Mouse (Mus musculus): Measurements from ENCODE around the gene Gltp. TPM values are rescaled to one million over a fixed set of nuclear protein-coding genes. Genes with fewer than 3 reads are reported as not detected.

Gene Gltp
- polyA plus RNA-seq, 1 experiment from 2014 or later = 87.4 TPM

DNA sequence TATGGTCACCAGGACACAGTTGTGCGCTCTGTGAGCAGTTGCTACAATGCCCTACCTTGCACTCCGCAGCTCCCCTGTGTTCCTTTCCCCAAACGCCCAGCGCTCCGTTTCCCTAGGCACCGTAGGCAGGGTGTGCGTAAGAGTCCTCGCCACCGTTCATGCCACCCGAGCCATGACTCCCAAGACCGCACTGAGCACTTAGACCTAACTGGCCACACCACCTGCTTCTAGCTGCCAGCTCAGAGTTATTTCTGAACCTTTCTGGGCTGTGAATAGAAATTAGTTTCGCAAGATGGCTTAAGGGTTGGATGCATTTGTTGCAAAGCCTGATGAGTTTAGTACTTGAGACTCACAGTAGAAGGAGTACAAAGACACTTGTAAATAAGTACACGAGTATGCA lies 32.1 kb upstream of the Gltp start:
- Histone ChIP-seq H3K9ac (replicated peaks; ENCODE audit: low read depth, low read length) (no peak overlapping the region), H3K4me3 (ENCODE audit: low read depth, low read length) (no peak overlapping the region), H3K4me2 (replicated peaks; ENCODE audit: low read depth, low read length) (no peak overlapping the region), H3K27ac (ENCODE audit: low read length) (no peak overlapping the region), H3K27me3 (ENCODE audit: control insufficient read depth, insufficient read depth, low read length) (no peaks in the 10 kb centered on the region), H3K36me3 (ENCODE audit: control insufficient read depth, insufficient read depth, low read length) (peaks cover 32% of the 10 kb centered on the region), H3K4me1 (ENCODE audit: control insufficient read depth, insufficient read depth, low read length) (no peaks in the 10 kb centered on the region), H3K9me3 (ENCODE audit: control insufficient read depth, low read depth, low read length) (no peaks in the 10 kb centered on the region)
- WGBS = 91% methylated on average over 13 of the region's 13 CpGs
- no peak for ATAC-seq (ENCODE audit: insufficient number of reproducible peaks, insufficient read depth, low FRiP score, low read depth)

DNA sequence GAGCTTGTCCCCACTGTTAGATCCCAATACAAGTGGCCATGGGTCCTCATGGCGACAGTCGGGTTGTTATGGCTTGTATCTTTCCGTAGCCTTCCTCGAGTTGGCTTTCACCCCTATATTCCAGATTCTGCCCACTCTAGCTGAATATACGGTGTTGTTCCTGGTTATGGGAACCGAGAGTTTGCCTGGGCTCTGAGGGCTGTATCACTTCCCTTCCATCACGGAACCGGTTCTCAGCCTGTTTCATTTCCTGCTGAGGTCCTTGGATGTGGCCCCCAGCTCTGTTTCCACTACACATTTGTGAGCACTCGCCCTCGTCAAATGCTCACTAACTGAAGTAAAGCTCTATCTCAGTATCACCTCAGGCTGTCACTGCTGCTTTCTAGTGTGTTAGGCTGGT lies 31.2 kb upstream of the Gltp start:
- Histone ChIP-seq H3K27ac (ENCODE audit: low read length) (no peak overlapping the region), H3K9ac (replicated peaks; ENCODE audit: low read depth, low read length) (no peak overlapping the region), H3K4me2 (replicated peaks; ENCODE audit: low read depth, low read length) (no peak overlapping the region), H3K4me1 (ENCODE audit: control insufficient read depth, insufficient read depth, low read length) (no peaks in the 10 kb centered on the region), H3K36me3 (ENCODE audit: control insufficient read depth, insufficient read depth, low read length) (peaks cover 35% of the 10 kb centered on the region), H3K4me3 (ENCODE audit: low read depth, low read length) (no peak overlapping the region), H3K9me3 (ENCODE audit: control insufficient read depth, low read depth, low read length) (no peaks in the 10 kb centered on the region), H3K27me3 (ENCODE audit: control insufficient read depth, insufficient read depth, low read length) (no peaks in the 10 kb centered on the region)
- WGBS = 95% methylated on average over 10 of the region's 10 CpGs
- no peak for ATAC-seq (ENCODE audit: insufficient number of reproducible peaks, insufficient read depth, low FRiP score, low read depth)

DNA sequence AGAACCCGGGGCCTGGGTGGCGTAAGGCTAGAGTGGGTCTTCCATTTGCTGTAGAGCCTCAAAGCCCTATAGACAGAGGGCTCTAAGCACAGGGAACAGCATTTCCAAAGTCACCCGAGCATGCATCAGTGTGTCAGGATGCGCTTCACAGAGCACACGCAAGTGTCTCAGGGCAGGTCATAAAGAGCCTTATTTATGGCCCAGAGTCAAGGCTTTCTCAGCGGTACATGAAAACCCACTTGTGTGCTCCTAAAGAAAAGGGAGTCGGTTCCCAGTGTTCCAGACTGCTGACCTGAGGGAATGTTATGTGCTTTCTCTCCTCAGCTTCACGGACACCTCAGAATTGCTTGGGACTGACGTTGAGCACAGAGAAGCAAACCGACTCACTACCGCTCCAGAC lies 30.0 kb upstream of the Gltp start:
- no peaks in the 10 kb centered on the region for H3K9me3 ChIP-seq (ENCODE audit: control insufficient read depth, low read depth, low read length)
- H3K36me3 ChIP-seq (ENCODE audit: control insufficient read depth, insufficient read depth, low read length) = peaks cover 40% of the 10 kb centered on the region
- no peak for ATAC-seq (ENCODE audit: insufficient number of reproducible peaks, insufficient read depth, low FRiP score, low read depth)
- no peak overlapping the region for H3K27ac ChIP-seq (ENCODE audit: low read length)
- 92% methylated on average over 11 of the region's 11 CpGs for WGBS
- no peaks in the 10 kb centered on the region for H3K27me3 ChIP-seq (ENCODE audit: control insufficient read depth, insufficient read depth, low read length)
- no peak overlapping the region for H3K4me2 ChIP-seq (replicated peaks; ENCODE audit: low read depth, low read length)
- H3K9ac ChIP-seq (replicated peaks; ENCODE audit: low read depth, low read length) = no peak overlapping the region
- H3K4me3 ChIP-seq (ENCODE audit: low read depth, low read length) = no peak overlapping the region
- H3K4me1 ChIP-seq (ENCODE audit: control insufficient read depth, insufficient read depth, low read length) = no peaks in the 10 kb centered on the region

DNA sequence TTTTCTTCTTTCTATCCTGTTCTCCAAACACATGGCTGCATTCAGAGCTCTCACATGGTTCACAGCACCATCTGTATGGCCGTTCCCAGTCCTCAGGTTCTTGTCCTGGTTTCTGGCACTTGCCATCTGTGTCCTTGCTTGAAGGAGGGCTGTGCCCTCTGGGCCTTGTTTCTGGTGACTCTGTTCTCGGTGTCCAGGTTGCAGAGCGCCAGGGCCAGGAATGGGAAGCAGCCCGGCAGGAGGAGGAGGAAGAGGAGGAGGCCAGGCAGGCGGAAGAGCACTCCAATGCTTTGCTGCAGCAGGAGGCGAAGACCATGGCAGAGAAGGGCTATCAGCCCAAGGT lies 29.1 kb upstream of the Gltp start:
- Histone ChIP-seq H3K9me3 (ENCODE audit: control insufficient read depth, low read depth, low read length) (no peaks in the 10 kb centered on the region), H3K4me3 (ENCODE audit: low read depth, low read length) (no peak overlapping the region), H3K4me1 (ENCODE audit: control insufficient read depth, insufficient read depth, low read length) (no peaks in the 10 kb centered on the region), H3K27ac (ENCODE audit: low read length) (no peak overlapping the region), H3K36me3 (ENCODE audit: control insufficient read depth, insufficient read depth, low read length) (peaks cover 49% of the 10 kb centered on the region), H3K9ac (replicated peaks; ENCODE audit: low read depth, low read length) (no peak overlapping the region), H3K4me2 (replicated peaks; ENCODE audit: low read depth, low read length) (no peak overlapping the region), H3K27me3 (ENCODE audit: control insufficient read depth, insufficient read depth, low read length) (no peaks in the 10 kb centered on the region)
- WGBS = 90% methylated on average over 6 of the region's 6 CpGs
- no peak for ATAC-seq (ENCODE audit: insufficient number of reproducible peaks, insufficient read depth, low FRiP score, low read depth)

DNA sequence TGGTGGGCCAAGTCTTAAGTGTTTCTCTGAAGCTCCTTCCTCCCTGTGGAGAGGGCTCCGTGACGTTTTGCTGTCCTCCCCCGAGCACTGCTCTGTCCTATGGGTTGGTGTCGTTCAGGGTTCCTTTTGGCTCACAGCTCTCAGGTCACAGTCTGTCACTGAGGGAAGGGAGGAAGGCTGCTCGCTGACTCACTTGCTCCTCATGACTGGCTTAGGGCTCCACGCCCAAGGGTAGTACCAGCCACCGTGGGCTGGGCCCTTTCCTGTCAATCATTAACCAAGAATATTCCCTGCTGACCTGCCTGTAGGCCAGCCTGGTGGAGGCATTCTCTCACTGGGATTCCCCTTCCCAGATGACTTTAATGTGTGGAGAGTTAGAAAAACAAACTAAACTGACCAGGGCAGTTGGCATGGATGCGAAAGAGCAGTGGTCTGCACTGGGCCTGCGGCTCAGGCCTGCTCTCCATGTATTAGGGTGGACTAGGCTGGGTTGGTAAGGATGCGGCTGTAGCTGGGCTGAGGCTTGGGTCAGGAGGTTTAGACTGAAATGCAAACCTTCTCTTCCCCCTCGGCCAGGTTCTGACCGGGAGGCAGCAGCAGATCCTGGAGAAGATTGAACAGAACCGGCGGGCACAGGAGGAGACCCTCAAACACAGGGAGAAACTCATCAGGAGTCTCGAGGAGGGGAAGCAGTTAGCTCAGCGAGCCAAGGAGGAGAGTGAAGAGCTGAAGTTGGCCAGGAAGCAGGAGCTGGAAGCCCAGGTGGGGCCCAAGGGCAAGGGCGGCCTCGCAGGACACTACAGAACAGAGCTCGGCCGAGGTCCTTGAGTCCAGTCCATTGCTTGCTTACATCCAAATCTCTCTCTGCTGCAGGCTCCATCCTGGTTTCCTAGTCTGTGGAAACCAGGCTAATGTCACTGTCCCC lies 28.5 kb upstream of the Gltp start:
- H3K36me3 ChIP-seq (ENCODE audit: control insufficient read depth, insufficient read depth, low read length) = peaks cover 55% of the 10 kb centered on the region
- H3K4me3 ChIP-seq (ENCODE audit: low read depth, low read length) = no peak overlapping the region
- H3K27me3 ChIP-seq (ENCODE audit: control insufficient read depth, insufficient read depth, low read length) = no peaks in the 10 kb centered on the region
- ATAC-seq (ENCODE audit: insufficient number of reproducible peaks, insufficient read depth, low FRiP score, low read depth) = peak; percentile 83
- H3K4me1 ChIP-seq (ENCODE audit: control insufficient read depth, insufficient read depth, low read length) = no peaks in the 10 kb centered on the region
- H3K9me3 ChIP-seq (ENCODE audit: control insufficient read depth, low read depth, low read length) = no peaks in the 10 kb centered on the region
- WGBS = 81% methylated on average over 20 of the region's 20 CpGs
- no peak overlapping the region for H3K27ac ChIP-seq (ENCODE audit: low read length)
- no peak overlapping the region for H3K9ac ChIP-seq (replicated peaks; ENCODE audit: low read depth, low read length)
- no peak overlapping the region for H3K4me2 ChIP-seq (replicated peaks; ENCODE audit: low read depth, low read length)

DNA sequence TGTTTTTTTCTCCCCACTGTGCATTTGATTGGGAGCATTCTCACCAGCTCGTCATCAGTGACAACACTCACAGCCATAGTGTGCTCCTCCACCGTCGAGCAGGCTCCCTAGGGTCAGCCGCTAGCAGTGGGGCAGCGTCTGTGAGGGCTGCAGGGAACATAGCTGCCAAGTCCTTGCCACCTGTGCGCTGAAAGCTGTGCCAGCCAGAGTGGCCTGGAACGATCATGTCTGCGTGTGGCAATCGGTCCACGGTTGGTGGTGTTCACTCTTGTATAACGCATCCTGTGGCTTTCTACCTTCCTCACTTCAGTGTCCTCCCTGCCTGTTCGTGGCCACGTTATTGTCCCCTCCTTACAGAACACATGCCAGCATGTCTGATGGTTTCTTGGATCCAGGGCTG lies 27.7 kb upstream of the Gltp start:
- Histone ChIP-seq H3K27ac (ENCODE audit: low read length) (no peak overlapping the region), H3K4me1 (ENCODE audit: control insufficient read depth, insufficient read depth, low read length) (no peaks in the 10 kb centered on the region), H3K36me3 (ENCODE audit: control insufficient read depth, insufficient read depth, low read length) (peaks cover 63% of the 10 kb centered on the region), H3K9me3 (ENCODE audit: control insufficient read depth, low read depth, low read length) (no peaks in the 10 kb centered on the region), H3K27me3 (ENCODE audit: control insufficient read depth, insufficient read depth, low read length) (no peaks in the 10 kb centered on the region), H3K4me3 (ENCODE audit: low read depth, low read length) (no peak overlapping the region), H3K9ac (replicated peaks; ENCODE audit: low read depth, low read length) (no peak overlapping the region), H3K4me2 (replicated peaks; ENCODE audit: low read depth, low read length) (no peak overlapping the region)
- ATAC-seq (ENCODE audit: insufficient number of reproducible peaks, insufficient read depth, low FRiP score, low read depth) = no peak
- 89% methylated on average over 13 of the region's 13 CpGs for WGBS

DNA sequence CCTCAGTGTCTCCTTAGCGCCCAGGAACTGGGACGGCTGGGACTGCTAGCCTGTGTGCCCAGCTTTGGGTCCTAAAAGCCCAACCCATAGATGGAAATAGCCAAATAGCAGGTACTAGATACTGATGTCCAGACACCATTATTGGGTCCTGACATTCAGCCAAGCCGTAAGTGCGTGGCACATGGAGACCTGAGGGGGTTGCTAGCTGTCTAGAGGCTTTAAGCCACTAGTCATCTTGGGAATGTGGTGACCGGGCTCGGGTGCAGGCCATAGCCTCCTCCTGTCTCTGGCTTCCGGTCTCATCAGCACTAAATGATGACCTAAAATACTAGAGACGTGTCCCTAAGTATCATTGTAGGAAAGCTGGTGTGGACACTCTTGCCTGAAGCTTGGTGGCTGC lies 27.2 kb upstream of the Gltp start:
- Histone ChIP-seq H3K36me3 (ENCODE audit: control insufficient read depth, insufficient read depth, low read length) (peaks cover 68% of the 10 kb centered on the region), H3K9me3 (ENCODE audit: control insufficient read depth, low read depth, low read length) (no peaks in the 10 kb centered on the region), H3K4me3 (ENCODE audit: low read depth, low read length) (no peak overlapping the region), H3K27ac (ENCODE audit: low read length) (no peak overlapping the region), H3K27me3 (ENCODE audit: control insufficient read depth, insufficient read depth, low read length) (no peaks in the 10 kb centered on the region), H3K4me2 (replicated peaks; ENCODE audit: low read depth, low read length) (no peak overlapping the region), H3K4me1 (ENCODE audit: control insufficient read depth, insufficient read depth, low read length) (no peaks in the 10 kb centered on the region), H3K9ac (replicated peaks; ENCODE audit: low read depth, low read length) (no peak overlapping the region)
- no peak for ATAC-seq (ENCODE audit: insufficient number of reproducible peaks, insufficient read depth, low FRiP score, low read depth)
- 93% methylated on average over 8 of the region's 8 CpGs for WGBS

DNA sequence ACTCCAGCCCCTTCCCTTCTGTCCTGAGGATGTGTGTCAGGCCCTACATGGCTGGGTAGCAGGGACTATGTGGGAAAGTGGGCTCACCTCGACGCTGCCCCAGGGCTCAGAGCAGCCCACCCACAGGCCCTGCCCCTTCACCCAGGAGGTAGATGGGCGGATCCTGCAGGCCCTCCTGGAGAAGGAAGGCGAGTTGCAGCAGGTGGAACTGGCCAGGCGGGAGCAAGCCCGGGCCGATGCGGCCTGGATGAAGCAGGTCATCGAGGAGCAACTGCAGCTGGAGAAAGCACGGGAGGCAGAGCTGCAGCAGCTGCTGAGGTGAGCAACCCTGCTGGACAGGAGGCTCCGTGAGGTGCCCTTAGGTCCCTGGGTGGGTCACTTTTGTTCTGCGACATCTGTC lies 26.5 kb upstream of the Gltp start:
- Histone ChIP-seq H3K36me3 (ENCODE audit: control insufficient read depth, insufficient read depth, low read length) (peaks cover 68% of the 10 kb centered on the region), H3K9me3 (ENCODE audit: control insufficient read depth, low read depth, low read length) (no peaks in the 10 kb centered on the region), H3K9ac (replicated peaks; ENCODE audit: low read depth, low read length) (no peak overlapping the region), H3K4me3 (ENCODE audit: low read depth, low read length) (no peak overlapping the region), H3K27ac (ENCODE audit: low read length) (no peak overlapping the region), H3K4me2 (replicated peaks; ENCODE audit: low read depth, low read length) (no peak overlapping the region), H3K4me1 (ENCODE audit: control insufficient read depth, insufficient read depth, low read length) (no peaks in the 10 kb centered on the region), H3K27me3 (ENCODE audit: control insufficient read depth, insufficient read depth, low read length) (no peaks in the 10 kb centered on the region)
- ATAC-seq (ENCODE audit: insufficient number of reproducible peaks, insufficient read depth, low FRiP score, low read depth) = no peak
- WGBS = 87% methylated on average over 12 of the region's 12 CpGs

DNA sequence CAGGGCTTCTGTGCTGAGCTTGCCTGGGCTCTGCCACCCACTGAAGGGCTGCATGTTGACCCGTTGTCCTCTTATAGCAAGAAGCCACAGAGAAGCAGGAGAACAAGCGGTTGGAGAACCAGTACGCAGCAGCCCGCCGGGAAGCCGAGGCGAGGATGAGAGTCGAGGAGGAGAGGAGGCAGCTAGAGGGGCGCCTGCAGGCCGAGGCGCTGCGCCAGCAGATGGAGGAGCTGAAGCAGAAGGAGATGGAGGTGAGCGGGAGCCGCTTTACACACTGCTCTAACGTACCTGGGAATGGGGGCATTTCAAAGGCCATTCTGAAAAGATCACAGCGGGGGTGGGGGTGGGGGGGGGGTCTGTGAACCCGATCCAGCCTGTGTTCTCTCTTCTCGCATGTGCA lies 23.8 kb upstream of the Gltp start:
- Histone ChIP-seq H3K36me3 (ENCODE audit: control insufficient read depth, insufficient read depth, low read length) (peaks cover 55% of the 10 kb centered on the region), H3K4me1 (ENCODE audit: control insufficient read depth, insufficient read depth, low read length) (no peaks in the 10 kb centered on the region), H3K9me3 (ENCODE audit: control insufficient read depth, low read depth, low read length) (no peaks in the 10 kb centered on the region), H3K9ac (replicated peaks; ENCODE audit: low read depth, low read length) (no peak overlapping the region), H3K27ac (ENCODE audit: low read length) (no peak overlapping the region), H3K27me3 (ENCODE audit: control insufficient read depth, insufficient read depth, low read length) (no peaks in the 10 kb centered on the region), H3K4me3 (ENCODE audit: low read depth, low read length) (no peak overlapping the region), H3K4me2 (replicated peaks; ENCODE audit: low read depth, low read length) (no peak overlapping the region)
- no peak for ATAC-seq (ENCODE audit: insufficient number of reproducible peaks, insufficient read depth, low FRiP score, low read depth)
- WGBS = 93% methylated on average over 18 of the region's 18 CpGs

Measured in stomach, embryonic 14.5 days (tissue).